Mouse (Mus musculus): ENCODE results near the gene 4931409K22Rik.

- TF ChIP-seq FLI1 (IDR thresholded peaks at IDR 0.05; ENCODE audit: low read length): no peak
- TF ChIP-seq GATA1 (IDR thresholded peaks at IDR 0.05; ENCODE audit: borderline replicate concordance, low read length): no peak
Measured at GRCm38 (mm10) chr5:24550598-24551316, 5.9 kb downstream of the 4931409K22Rik start.

Data from megakaryocyte, embryonic 14.5 days (primary cell).